12 mouse cellular contexts compared by ENCODE assay signal in the genomic region with DNA sequence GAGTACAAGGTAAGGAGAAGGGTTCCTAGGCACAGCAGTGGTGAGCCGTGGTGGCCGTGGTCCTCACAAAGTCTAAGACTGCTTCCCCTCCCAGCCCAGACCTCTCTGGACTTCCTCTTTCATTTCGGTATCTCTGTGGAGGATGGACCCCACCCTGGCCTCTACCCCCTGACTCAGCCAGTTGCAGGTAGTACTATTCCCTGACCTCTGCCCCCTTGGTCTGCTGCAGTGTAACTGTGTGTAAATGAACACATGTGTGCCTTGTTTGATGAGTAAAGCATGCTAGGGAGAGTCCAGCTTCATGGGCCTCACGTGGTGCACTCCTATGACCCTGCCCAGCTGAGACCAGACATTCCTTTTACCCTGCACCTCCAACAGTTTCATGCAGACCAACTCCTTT. TPM values are rescaled to one million over a fixed set of nuclear protein-coding genes. Genes with fewer than 3 reads are reported as not detected.
DNase-seq lines count a peak whose midpoint lies in the region; ATAC-seq and TF ChIP-seq lines count a peak whose summit lies in the region.
"Had no signal": no experiment of that assay in that cellular context is flagged by ENCODE, and none has a peak within 500 bp of the region (broad histone marks: within the 10 kb centered on the region; RNA-seq: fewer than 3 reads in every experiment).

No protein-coding gene starts in this region.

- no peak overlapping the region for H3K9ac ChIP-seq in hindbrain, embryonic 13.5 days
- 0 out of 2 replicates have a peak overlapping the region, but pooled peaks have one; percentile 8 for H3K9ac ChIP-seq in intestine, postnatal 0 days (ENCODE audit: low read depth, low read length)
- H3K9ac ChIP-seq in lung, postnatal 0 days (replicated peaks; ENCODE audit: low read depth): no peak overlapping the region
- H3K9ac ChIP-seq: forebrain, embryonic 13.5 days; limb, embryonic 15.5 days; stomach, embryonic 15.5 days had no signal

- no peak for ATAC-seq in hindbrain, embryonic 13.5 days (ENCODE audit: low FRiP score)
- ATAC-seq in intestine, postnatal 0 days: peak; percentile 77
- peak; percentile 52 for ATAC-seq in monocyte, adult 5-6 weeks (replicated peaks; ENCODE audit: insufficient number of reproducible peaks, low FRiP score, low TSS enrichment, poor library complexity, severe bottlenecking)
- no peak for ATAC-seq in lung, postnatal 0 days
- ATAC-seq: forebrain, embryonic 13.5 days had no signal

- WGBS in hindbrain, embryonic 10.5 days: 73% methylated on average over 4 of the region's 4 CpGs
- WGBS in hindbrain, embryonic 13.5 days: 79% methylated on average over 4 of the region's 4 CpGs
- 17% methylated on average over 4 of the region's 4 CpGs for WGBS in bone marrow, adult 2 months
- 31% methylated on average over 4 of the region's 4 CpGs for WGBS in intestine, postnatal 0 days
- 48% methylated on average over 4 of the region's 4 CpGs for WGBS in lung, postnatal 0 days
- WGBS in lung, adult 2 months: 51% methylated on average over 4 of the region's 4 CpGs

- H3K4me1 ChIP-seq in hindbrain, embryonic 10.5 days (replicated peaks): peaks cover 71% of the 10 kb centered on the region
- peaks cover 24% of the 10 kb centered on the region for H3K4me1 ChIP-seq in hindbrain, embryonic 13.5 days (replicated peaks)
- H3K4me1 ChIP-seq in bone marrow, adult 2 months (ENCODE audit: control insufficient read depth, insufficient read depth, low read length): peaks cover 2% of the 10 kb centered on the region
- H3K4me1 ChIP-seq in intestine, postnatal 0 days (replicated peaks; ENCODE audit: control insufficient read depth, insufficient read depth, low read length): no peaks in the 10 kb centered on the region; the same call in 1 of the 2 replicates
- H3K4me1 ChIP-seq in lung, postnatal 0 days (ENCODE audit: insufficient read depth, low read depth, low read length): peaks cover 3% of the 10 kb centered on the region; the same call in 1 of the 2 replicates
- H3K4me1 ChIP-seq in lung, adult 2 months (ENCODE audit: control insufficient read depth, insufficient read depth, low read length): peaks cover 17% of the 10 kb centered on the region

- TF ChIP-seq CTCF in bone marrow, adult 2 months (IDR thresholded peaks at IDR 0.05; ENCODE audit: control insufficient read depth, insufficient read depth, low read length): no peak
- no peak for TF ChIP-seq CTCF in intestine, postnatal 0 days (IDR thresholded peaks at IDR 0.05; ENCODE audit: low read depth)
- no peak for TF ChIP-seq CTCF in lung, postnatal 0 days (IDR thresholded peaks at IDR 0.05)
- TF ChIP-seq CTCF in lung, adult 2 months (IDR thresholded peaks at IDR 0.05; ENCODE audit: insufficient read depth, low read length): no peak

- no peaks in the 10 kb centered on the region for H3K9me3 ChIP-seq in hindbrain, embryonic 10.5 days
- H3K9me3 ChIP-seq in hindbrain, embryonic 13.5 days: no peaks in the 10 kb centered on the region
- H3K9me3 ChIP-seq in intestine, postnatal 0 days (ENCODE audit: control insufficient read depth): no peaks in the 10 kb centered on the region
- no peaks in the 10 kb centered on the region for H3K9me3 ChIP-seq in lung, postnatal 0 days (ENCODE audit: low read length)
- H3K9me3 ChIP-seq: forebrain, embryonic 13.5 days; limb, embryonic 15.5 days; stomach, embryonic 15.5 days had no signal

- H3K27me3 ChIP-seq in hindbrain, embryonic 10.5 days (ENCODE audit: insufficient read depth, poor library complexity, severe bottlenecking): no peaks in the 10 kb centered on the region
- no peaks in the 10 kb centered on the region for H3K27me3 ChIP-seq in hindbrain, embryonic 13.5 days
- no peaks in the 10 kb centered on the region for H3K27me3 ChIP-seq in intestine, postnatal 0 days (replicated peaks; ENCODE audit: control insufficient read depth, insufficient read depth, low read length)
- H3K27me3 ChIP-seq in lung, postnatal 0 days (replicated peaks; ENCODE audit: insufficient read depth, low read length): no peaks in the 10 kb centered on the region
- H3K27me3 ChIP-seq: forebrain, embryonic 13.5 days; limb, embryonic 15.5 days; stomach, embryonic 15.5 days had no signal

- peak overlapping the region; percentile 68 for H3K27ac ChIP-seq in hindbrain, embryonic 10.5 days
- H3K27ac ChIP-seq in hindbrain, embryonic 13.5 days: no peak overlapping the region
- H3K27ac ChIP-seq in bone marrow, adult 2 months (ENCODE audit: control insufficient read depth, insufficient read depth, low read depth, low read length, poor library complexity): no peak overlapping the region
- no peak overlapping the region; the same call in 1 of the 2 replicates for H3K27ac ChIP-seq in intestine, postnatal 0 days (ENCODE audit: low read depth, low read length)
- no peak overlapping the region for H3K27ac ChIP-seq in lung, postnatal 0 days (ENCODE audit: low read length)
- H3K27ac ChIP-seq: forebrain, embryonic 13.5 days; limb, embryonic 15.5 days; stomach, embryonic 15.5 days had no signal

- no peak for DNase-seq in hindbrain, embryonic 10.5 days (ENCODE audit: low spot score)
- no peak for DNase-seq in lung, postnatal 0 days (ENCODE audit: low spot score)
- no peak for DNase-seq in lung, adult 2 months
- DNase-seq in layer of hippocampus, postnatal 36 days: no peak

- no peak overlapping the region for H3K4me2 ChIP-seq in hindbrain, embryonic 13.5 days
- peak overlapping the region; percentile 27; the same call in 1 of the 2 replicates for H3K4me2 ChIP-seq in intestine, postnatal 0 days (replicated peaks; ENCODE audit: low read depth)
- no peak overlapping the region for H3K4me2 ChIP-seq in lung, postnatal 0 days (replicated peaks; ENCODE audit: low read depth, low read length)
- H3K4me2 ChIP-seq: forebrain, embryonic 13.5 days; limb, embryonic 15.5 days; stomach, embryonic 15.5 days had no signal

- H3K4me3 ChIP-seq in hindbrain, embryonic 10.5 days: no peak overlapping the region
- H3K4me3 ChIP-seq in hindbrain, embryonic 13.5 days: no peak overlapping the region
- H3K4me3 ChIP-seq in bone marrow, adult 2 months (replicated peaks; ENCODE audit: control insufficient read depth, low read depth, low read length): peak overlapping the region; percentile 14
- no peak overlapping the region for H3K4me3 ChIP-seq in intestine, postnatal 0 days (ENCODE audit: low read depth, low read length)
- H3K4me3 ChIP-seq in lung, postnatal 0 days (ENCODE audit: low read depth, low read length): no peak overlapping the region
- H3K4me3 ChIP-seq in lung, adult 2 months (replicated peaks; ENCODE audit: extremely low read depth, low read depth, low read length): no peak overlapping the region
- H3K4me3 ChIP-seq: forebrain, embryonic 13.5 days; limb, embryonic 15.5 days; stomach, embryonic 15.5 days had no signal

- no peak for TF ChIP-seq EP300 in lung, postnatal 0 days (IDR thresholded peaks at IDR 0.05)

- H3K36me3 ChIP-seq in hindbrain, embryonic 10.5 days: peaks cover 2% of the 10 kb centered on the region; the same call in 1 of the 2 replicates
- H3K36me3 ChIP-seq in hindbrain, embryonic 13.5 days: 0 out of 2 replicates have a peak, but pooled peaks cover under 1% of the 10 kb centered on the region
- H3K36me3 ChIP-seq in intestine, postnatal 0 days (ENCODE audit: control insufficient read depth, insufficient read depth): no peaks in the 10 kb centered on the region
- no peaks in the 10 kb centered on the region for H3K36me3 ChIP-seq in lung, postnatal 0 days (ENCODE audit: insufficient read depth, low read length)
- H3K36me3 ChIP-seq: limb, embryonic 15.5 days; stomach, embryonic 15.5 days had no signal

- no peak for TF ChIP-seq POLR2A in bone marrow, adult 2 months (IDR thresholded peaks at IDR 0.05; ENCODE audit: borderline replicate concordance, control insufficient read depth, low read depth, low read length)
- no peak for TF ChIP-seq POLR2A in lung, adult 2 months (IDR thresholded peaks at IDR 0.05; ENCODE audit: borderline replicate concordance, extremely low read depth, low read depth, low read length)

RNA-seq across cellular contexts. Expression of a gene that starts 4.1 kb away (rescaled TPM):
- polyA plus RNA-seq in hindbrain, embryonic 10.5 days (2016; fragmentation: Nextera tagmentation; extraction: Ambion mirVana): 5.2 and 5.6 TPM in 2 replicates
- 2.5 and 2.9 TPM in 2 replicates for polyA plus RNA-seq in hindbrain, embryonic 13.5 days (2015; fragmentation: Nextera tagmentation; extraction: Ambion mirVana)
- 18.9 and 31.7 TPM in 2 replicates for polyA plus RNA-seq in bone marrow, adult 2 months (2011; ENCODE audit: insufficient read depth, insufficient read length, low replicate concordance, missing spikeins)
- polyA plus RNA-seq in intestine, postnatal 0 days (2015; fragmentation: Nextera tagmentation; extraction: Ambion mirVana): 3.2 and 4.6 TPM in 2 replicates
- total RNA-seq in monocyte, adult 5-6 weeks (2017): 1.2 TPM in 1 of 3 replicates, not detected in the others
- polyA plus RNA-seq in lung, postnatal 0 days (2015; fragmentation: Nextera tagmentation; extraction: Ambion mirVana): 1.7 TPM in 2 replicates
- 2.1 and 2.8 TPM in 2 replicates for polyA plus RNA-seq in lung, adult 2 months (2012; rRNA removed)
- total RNA-seq in layer of hippocampus, postnatal 36 days (2021): under 1 TPM; 0.62 to 0.94 TPM
- total RNA-seq: heart, adult 18-20 months had no signal

RNA-seq across cellular contexts. Expression of a gene that starts 7.4 kb away (rescaled TPM):
- 0.10 and 0.24 TPM in 2 replicates for polyA plus RNA-seq in hindbrain, embryonic 10.5 days (2016; fragmentation: Nextera tagmentation; extraction: Ambion mirVana)
- polyA plus RNA-seq in hindbrain, embryonic 13.5 days (2015; fragmentation: Nextera tagmentation; extraction: Ambion mirVana): 0.16 and 0.18 TPM in 2 replicates
- polyA plus RNA-seq in bone marrow, adult 2 months (2011; ENCODE audit: insufficient read depth, insufficient read length, low replicate concordance, missing spikeins): 0.77 and 1.2 TPM in 2 replicates
- polyA plus RNA-seq in intestine, postnatal 0 days (2015; fragmentation: Nextera tagmentation; extraction: Ambion mirVana): 0.12 and 0.20 TPM in 2 replicates
- total RNA-seq in monocyte, adult 5-6 weeks (2017): not detected in 3 replicates
- polyA plus RNA-seq in lung, postnatal 0 days (2015; fragmentation: Nextera tagmentation; extraction: Ambion mirVana): 0.30 and 0.36 TPM in 2 replicates
- polyA plus RNA-seq in lung, adult 2 months (2012; rRNA removed): 4.0 and 4.2 TPM in 2 replicates
- total RNA-seq in layer of hippocampus, postnatal 36 days (2021): under 1 TPM; 0.22 to 0.33 TPM

RNA-seq across cellular contexts. Expression of a gene that starts 22.8 kb away (rescaled TPM):
- polyA plus RNA-seq in hindbrain, embryonic 10.5 days (2016; fragmentation: Nextera tagmentation; extraction: Ambion mirVana): 3.9 and 6.4 TPM in 2 replicates
- 2.7 and 3.5 TPM in 2 replicates for polyA plus RNA-seq in hindbrain, embryonic 13.5 days (2015; fragmentation: Nextera tagmentation; extraction: Ambion mirVana)
- 12.1 and 17.2 TPM in 2 replicates for polyA plus RNA-seq in bone marrow, adult 2 months (2011; ENCODE audit: insufficient read depth, insufficient read length, low replicate concordance, missing spikeins)
- 1.4 and 3.0 TPM in 2 replicates for polyA plus RNA-seq in intestine, postnatal 0 days (2015; fragmentation: Nextera tagmentation; extraction: Ambion mirVana)
- 0.76 to 1.6 TPM in 2 of 3 replicates, not detected in the other for total RNA-seq in monocyte, adult 5-6 weeks (2017)
- polyA plus RNA-seq in lung, postnatal 0 days (2015; fragmentation: Nextera tagmentation; extraction: Ambion mirVana): 1.8 and 2.4 TPM in 2 replicates
- polyA plus RNA-seq in lung, adult 2 months (2012; rRNA removed): 5.4 and 6.0 TPM in 2 replicates
- under 1 TPM; 0.62 to 0.73 TPM for total RNA-seq in layer of hippocampus, postnatal 36 days (2021)
- total RNA-seq: heart, adult 18-20 months had no signal

RNA-seq across cellular contexts. Expression of a gene that starts 23.0 kb away (rescaled TPM):
- polyA plus RNA-seq in hindbrain, embryonic 10.5 days (2016; fragmentation: Nextera tagmentation; extraction: Ambion mirVana): 176 and 199 TPM in 2 replicates
- 57.3 TPM in 2 replicates for polyA plus RNA-seq in hindbrain, embryonic 13.5 days (2015; fragmentation: Nextera tagmentation; extraction: Ambion mirVana)
- polyA plus RNA-seq in bone marrow, adult 2 months (2011; ENCODE audit: insufficient read depth, insufficient read length, low replicate concordance, missing spikeins): 117 and 158 TPM in 2 replicates
- polyA plus RNA-seq in intestine, postnatal 0 days (2015; fragmentation: Nextera tagmentation; extraction: Ambion mirVana): 74.0 and 84.2 TPM in 2 replicates
- 89.9 to 126 TPM (median 116 TPM) in 3 replicates for total RNA-seq in monocyte, adult 5-6 weeks (2017)
- polyA plus RNA-seq in lung, postnatal 0 days (2015; fragmentation: Nextera tagmentation; extraction: Ambion mirVana): 24.6 and 24.7 TPM in 2 replicates
- polyA plus RNA-seq in lung, adult 2 months (2012; rRNA removed): 119 and 159 TPM in 2 replicates
- 10 to 100 TPM; 45.1 to 50.1 TPM for total RNA-seq in layer of hippocampus, postnatal 36 days (2021)

RNA-seq across cellular contexts. Expression of a gene that starts 26.0 kb away (rescaled TPM):
- 232 and 239 TPM in 2 replicates for polyA plus RNA-seq in hindbrain, embryonic 10.5 days (2016; fragmentation: Nextera tagmentation; extraction: Ambion mirVana)
- polyA plus RNA-seq in hindbrain, embryonic 13.5 days (2015; fragmentation: Nextera tagmentation; extraction: Ambion mirVana): 100 and 102 TPM in 2 replicates
- polyA plus RNA-seq in bone marrow, adult 2 months (2011; ENCODE audit: insufficient read depth, insufficient read length, low replicate concordance, missing spikeins): 76.2 and 141 TPM in 2 replicates
- 290 and 312 TPM in 2 replicates for polyA plus RNA-seq in intestine, postnatal 0 days (2015; fragmentation: Nextera tagmentation; extraction: Ambion mirVana)
- total RNA-seq in monocyte, adult 5-6 weeks (2017): 356 to 514 TPM (median 477 TPM) in 3 replicates
- 343 and 355 TPM in 2 replicates for polyA plus RNA-seq in lung, postnatal 0 days (2015; fragmentation: Nextera tagmentation; extraction: Ambion mirVana)
- 124 and 153 TPM in 2 replicates for polyA plus RNA-seq in lung, adult 2 months (2012; rRNA removed)
- total RNA-seq in layer of hippocampus, postnatal 36 days (2021): 10 to 100 TPM in 1 of 2 experiments, 1 to 10 TPM in 1; 6.7 to 11.5 TPM

Comparison
In these comparisons a context has a peak if more than half of its experiments do, and no peak if none do; other contexts are left out.
1. ATAC-seq: peak in intestine, postnatal 0 days (single experiment) and monocyte, adult 5-6 weeks (single experiment); none in hindbrain, embryonic 13.5 days (single experiment) and lung, postnatal 0 days (single experiment).